Mouse (Mus musculus) frontal cortex, postnatal 25 days (tissue): ENCODE measurements around the gene Olfr675.
"Not testable (repeated sequence)": the region's sequence is repeated elsewhere in the genome, so short reads cannot be mapped to it uniquely, and the experiment has no call there.

Experiments
- DNase-seq, 2 experiments: peaks; one replicate each; pipeline ENCODE4 v3.0.0; 2022; ENCODE audit warnings: low spot score in 2 of 2

The Olfr675 gene

DNA sequence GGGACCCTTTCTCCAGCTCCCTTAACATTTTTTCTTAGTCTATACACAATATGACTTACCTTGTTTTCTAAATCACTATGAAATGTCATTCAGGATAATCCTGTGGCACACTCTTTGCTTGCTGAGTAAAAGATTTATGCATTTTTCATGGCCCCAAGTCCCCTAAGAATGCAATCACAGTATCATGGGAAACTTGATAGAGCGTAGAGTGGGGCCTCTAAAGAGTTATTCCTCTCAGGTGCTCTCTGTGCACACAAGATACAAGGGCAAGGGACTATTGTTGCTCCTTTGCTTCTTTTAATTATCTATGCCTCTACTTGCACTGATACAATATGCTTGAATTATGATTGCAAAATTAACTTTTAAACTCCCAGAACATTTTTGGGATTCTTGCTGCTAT, at the start of gene Olfr675:
Olfr675 (minus strand) TSS at position 101 of the 400 bp plus-strand sequence.
- DNase-seq, result no peak

DNA sequence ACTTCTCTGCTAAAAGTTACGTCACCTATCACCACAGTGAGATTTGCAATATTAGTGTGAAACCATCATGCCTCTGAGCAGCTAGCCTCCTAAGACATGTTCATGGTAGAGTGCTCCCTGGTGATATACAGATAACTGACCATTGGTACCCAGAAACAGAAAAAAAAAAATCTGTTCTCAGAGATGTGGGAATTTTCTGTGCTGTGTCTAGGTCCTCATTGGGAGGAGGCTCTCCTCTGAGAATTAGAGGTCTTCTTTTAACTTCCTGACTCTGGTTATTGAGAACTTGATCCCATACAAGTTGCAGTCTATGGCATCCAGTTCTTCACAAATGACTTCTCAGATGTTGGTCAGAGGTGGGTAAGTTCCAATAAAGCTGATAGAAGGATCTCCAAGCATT, 35.9 kb upstream of the Olfr675 start, which contains the start of gene Olfr678:
Olfr678 (plus strand) TSS at position 301 of the 400 bp plus-strand sequence.
- DNase-seq, result no peak

DNA sequence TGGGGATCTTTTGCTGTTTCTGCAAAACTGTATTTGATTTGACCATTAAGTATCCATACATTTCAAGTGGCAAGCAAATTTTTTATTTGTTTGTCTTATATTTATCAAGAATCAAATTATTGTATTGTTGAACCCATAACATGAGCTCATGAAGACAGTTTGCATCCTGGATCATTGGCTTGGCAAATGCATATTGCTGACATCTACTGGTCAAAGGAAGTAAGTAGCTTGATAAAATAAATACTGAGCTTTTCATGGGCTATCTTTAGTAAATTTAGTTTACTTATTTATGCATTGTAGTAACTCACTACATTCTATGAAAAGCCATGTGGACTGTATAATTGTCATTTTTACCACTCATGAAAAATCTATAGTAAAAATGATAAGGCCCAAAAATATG, 30.7 kb upstream of the Olfr675 start:
- no peak for DNase-seq

DNA sequence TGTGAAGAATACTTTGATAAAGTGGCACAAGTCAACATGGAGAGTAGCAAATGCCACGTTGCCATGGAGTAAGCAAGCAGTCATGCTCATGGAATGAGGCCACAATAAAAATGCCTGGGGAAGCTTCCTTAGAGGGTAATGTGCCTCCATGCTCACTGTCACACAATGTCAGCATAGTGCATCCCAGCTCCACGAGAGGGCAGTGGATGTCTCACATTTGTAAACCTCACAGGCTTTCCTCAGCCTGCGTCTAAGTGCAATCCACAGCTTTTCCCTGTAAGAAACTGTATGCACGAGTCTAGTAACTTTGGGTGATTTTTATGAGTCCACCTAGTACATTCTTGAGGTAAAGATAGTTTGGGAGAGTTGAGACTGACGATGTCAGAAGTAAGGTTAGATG, 5.6 kb upstream of the Olfr675 start:
- DNase-seq, result not testable (repeated sequence)

DNA sequence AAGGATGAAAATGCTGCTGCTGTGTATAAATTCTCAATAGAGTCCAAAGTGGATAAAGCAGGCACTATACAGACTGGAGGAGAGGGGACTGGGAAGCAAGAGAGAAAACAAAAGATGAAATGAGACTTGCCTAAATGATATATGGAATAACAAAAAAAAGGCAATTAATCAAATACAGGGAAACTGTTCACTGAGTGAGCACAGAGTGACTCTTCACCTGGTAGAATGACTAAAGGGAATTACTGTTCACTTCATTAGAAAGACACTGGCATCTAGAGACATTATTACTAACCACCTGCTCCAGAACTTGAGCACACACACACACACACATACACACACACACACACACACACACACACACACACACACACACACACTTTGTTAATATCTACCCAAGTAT, 4.1 kb upstream of the Olfr675 start, which contains the start of gene Olfr676:
Olfr676 (plus strand) TSS at position 301 of the 400 bp plus-strand sequence.
- no peak for DNase-seq

DNA sequence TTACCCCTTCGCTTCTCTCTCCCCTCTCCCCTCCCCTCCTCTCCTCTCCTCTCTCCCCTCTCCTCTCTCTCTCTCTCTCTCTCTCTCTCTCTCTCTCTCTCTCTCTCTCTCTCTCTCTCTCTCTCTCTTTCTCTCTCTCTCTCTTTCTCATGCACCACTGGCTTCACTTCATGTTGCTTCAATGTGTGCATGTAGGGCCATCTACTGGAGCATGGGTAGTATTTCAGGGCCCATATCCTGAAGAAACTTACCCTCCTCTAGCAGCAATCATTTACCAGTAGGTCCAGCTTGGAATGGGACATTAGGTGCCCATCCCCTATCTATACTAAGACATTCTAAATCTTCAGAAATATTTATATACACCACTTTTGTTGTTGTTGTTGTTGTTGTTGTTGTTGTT, 5.7 kb downstream of the Olfr675 start:
- no peak for DNase-seq

DNA sequence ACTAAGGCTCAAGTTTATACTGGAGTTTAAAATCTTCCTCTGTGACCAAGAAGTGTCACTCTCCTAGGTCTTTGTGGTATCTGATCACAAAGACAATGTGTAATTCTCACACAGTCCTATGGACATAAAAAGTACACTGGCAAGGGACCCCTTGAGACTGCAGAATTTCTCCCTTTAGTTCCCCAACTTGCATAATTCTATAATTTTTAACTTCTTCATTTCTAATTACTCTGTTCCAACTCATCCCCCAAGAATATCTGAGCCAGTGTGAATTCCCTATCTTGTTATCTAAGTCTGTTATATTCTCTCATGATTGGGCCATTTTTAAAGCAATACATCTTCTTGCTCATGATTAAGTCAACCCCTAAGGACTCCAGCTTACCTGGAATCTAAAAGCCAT, 26.3 kb downstream of the Olfr675 start, which contains the start of gene Olfr672:
Olfr672 (minus strand) TSS at position 101 of the 400 bp plus-strand sequence.
- DNase-seq, result no peak

DNA sequence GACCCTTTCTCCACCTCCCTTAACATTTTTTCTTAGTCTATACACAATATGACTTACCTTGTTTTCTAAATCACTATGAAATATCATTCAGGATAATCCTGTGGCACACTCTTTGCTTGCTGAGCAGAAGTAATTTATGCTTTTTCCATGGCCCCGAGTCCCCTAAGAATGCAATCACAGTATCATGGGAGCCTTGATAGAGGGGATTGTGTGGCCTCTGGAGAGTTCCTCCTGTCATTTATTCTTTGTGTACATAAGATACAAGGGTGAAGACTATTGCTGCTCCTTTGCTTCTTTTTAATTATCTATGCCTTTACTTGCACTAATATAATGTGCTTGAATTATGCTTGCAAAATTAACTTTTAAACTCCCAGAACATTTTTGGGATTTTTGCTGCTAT, 49.2 kb downstream of the Olfr675 start, which contains the start of gene Olfr671:
Olfr671 (minus strand) TSS at position 101 of the 400 bp plus-strand sequence.
- DNase-seq, result no peak

DNA sequence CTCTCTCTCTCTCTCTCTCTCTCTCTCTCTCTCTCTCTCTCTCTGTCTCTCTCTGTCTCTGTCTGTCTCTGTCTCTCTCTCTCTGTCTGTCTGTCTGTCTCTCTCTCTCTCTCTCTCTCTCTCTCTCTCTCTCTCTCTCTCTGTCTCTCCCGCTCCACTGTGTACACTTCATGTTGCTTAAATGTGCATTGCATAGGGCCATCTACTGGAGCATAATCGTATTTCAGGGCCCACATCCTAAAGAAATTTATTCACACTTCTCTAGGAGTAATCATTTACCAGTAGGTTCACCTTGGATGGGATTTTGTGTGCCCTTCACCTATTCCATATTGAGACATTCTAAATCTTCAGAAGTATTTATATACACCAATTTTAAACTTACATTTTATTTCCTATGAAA, 55.8 kb downstream of the Olfr675 start:
- not testable (repeated sequence) for DNase-seq
